Mouse (Mus musculus): ENCODE measurements around the gene Proser3.
A peak's percentile ranks its signal among the peaks of the same experiment; 100 is the strongest.

DNA sequence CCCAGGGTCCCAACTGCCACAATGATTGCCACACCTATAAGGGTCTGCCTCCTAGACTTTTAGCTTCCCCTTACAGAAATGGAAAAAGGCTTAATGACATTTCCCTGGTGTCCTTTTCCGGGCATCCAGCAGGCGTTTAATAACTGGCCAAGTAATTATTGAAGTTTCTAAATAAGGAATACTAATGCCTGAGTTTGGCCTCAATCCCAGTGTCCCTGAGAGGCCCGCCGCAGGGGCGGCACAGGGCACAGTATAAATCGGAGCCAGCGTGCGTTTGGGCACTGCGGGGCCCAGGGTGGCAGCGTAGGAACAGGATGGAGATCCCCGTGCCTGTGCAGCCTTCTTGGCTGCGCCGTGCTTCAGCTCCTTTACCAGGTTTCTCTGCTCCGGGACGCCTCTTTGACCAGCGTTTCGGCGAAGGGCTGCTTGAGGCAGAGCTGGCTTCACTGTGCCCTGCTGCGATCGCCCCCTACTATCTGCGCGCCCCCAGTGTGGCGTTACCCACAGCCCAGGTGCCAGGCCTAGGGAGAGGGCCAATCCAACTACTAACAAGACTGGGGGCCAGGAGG lies 1.0 kb upstream of the Proser3 start:
- TF ChIP-seq CTCF (IDR thresholded peaks at IDR 0.05; ENCODE audit: insufficient read depth, low read length) (no peak), POLR2A (IDR thresholded peaks at IDR 0.05; ENCODE audit: borderline replicate concordance, extremely low read depth, low read depth, low read length) (peak; percentile 48; the same call in 1 of the 2 replicates)

Data from lung, adult 2 months (tissue).